Mouse (Mus musculus) limb, embryonic 13.5 days (tissue): Measurements from ENCODE around the gene Tmprss13. TPM values are rescaled to one million over a fixed set of nuclear protein-coding genes. Genes with fewer than 3 reads are reported as not detected.
A peak's percentile ranks its signal among the peaks of the same experiment; 100 is the strongest.

Experiments
- ATAC-seq: fragments of 200-750 bp; cut with Nextera tagmentation; 2 replicates; pipeline ENCODE4 v1.8.0; 2017; ENCODE audit warnings: low read depth, moderate number of reproducible peaks, moderate TSS enrichment; ENCODE audit not compliant: low FRiP score
- H3K27ac ChIP-seq: fragments of 300-500 bp; sonication (generic); 2 replicates; pipeline ENCODE4 v1.5.1; 2015; ENCODE audit warnings: inconsistent platforms, mild to moderate bottlenecking, moderate library complexity
- H3K27me3 ChIP-seq: fragments of 300-500 bp; sonication (generic); 2 replicates; pipeline ENCODE4 v1.6.1; 2015; ENCODE audit warnings: mild to moderate bottlenecking, inconsistent platforms
- H3K36me3 ChIP-seq: fragments of 300-500 bp; sonication (generic); 2 replicates; pipeline ENCODE4 v1.6.1; 2015; ENCODE audit warnings: inconsistent platforms, mild to moderate bottlenecking, moderate library complexity
- H3K4me1 ChIP-seq: fragments of 300-500 bp; sonication (generic); 2 replicates; pipeline ENCODE4 v1.6.1; 2015; ENCODE audit warnings: inconsistent platforms
- H3K4me2 ChIP-seq: fragments of 300-500 bp; sonication (generic); replicated peaks from 2 replicates; pipeline ENCODE4 v1.6.1; 2015; ENCODE audit warnings: inconsistent platforms, mild to moderate bottlenecking, moderate library complexity
- H3K4me3 ChIP-seq: fragments of 300-500 bp; sonication (generic); 2 replicates; pipeline ENCODE4 v1.5.1; 2015; ENCODE audit warnings: moderate library complexity, mild to moderate bottlenecking, inconsistent platforms
- H3K9ac ChIP-seq: fragments of 300-500 bp; sonication (generic); 2 replicates; pipeline ENCODE4 v1.6.1; 2015; ENCODE audit warnings: mild to moderate bottlenecking, inconsistent platforms
- H3K9me3 ChIP-seq: fragments of 300-500 bp; sonication (generic); 2 replicates; pipeline ENCODE4 v1.6.1; 2016; ENCODE audit warnings: inconsistent platforms
- WGBS: fragments of 180-500 bp; shearing (Covaris S2); methylation state at CpG from one replicate; pipeline ENCODE4 v1.1.7; 2015; 5-methylcytosine and 5-hydroxymethylcytosine counted together
- polyA plus RNA-seq: library from polyadenylated mRNA; unstranded; fragments of >200 nt; fragmentation: Nextera tagmentation; extraction: Ambion mirVana; gene quantifications from 2 replicates; pipeline ENCODE4 v1.2.1, GENCODE M21; 2015

Gene Tmprss13
- polyA plus RNA-seq, 1 experiment from 2014 or later: 1.6 TPM

GRCm38 (mm10) chr9:45370616-45371336 lies 51.9 kb downstream of the Tmprss13 start:
- peaks cover 4% of the 10 kb centered on the region for H3K36me3 ChIP-seq
- H3K27ac ChIP-seq: peak overlapping the region; percentile 63
- peaks cover 38% of the 10 kb centered on the region for H3K4me1 ChIP-seq
- H3K4me2 ChIP-seq: peak overlapping the region; percentile 84
- ATAC-seq: peak; percentile 21; the same call in 1 of the 2 replicates
- H3K4me3 ChIP-seq: peak overlapping the region; percentile 71
- 4% methylated on average over 25 of the region's 25 CpGs for WGBS
- no peaks in the 10 kb centered on the region; the same call in 1 of the 2 replicates for H3K27me3 ChIP-seq
- H3K9me3 ChIP-seq: no peaks in the 10 kb centered on the region
- peak overlapping the region; percentile 83 for H3K9ac ChIP-seq

- no peak for ATAC-seq
- no peaks in the 10 kb centered on the region for H3K9me3 ChIP-seq
- H3K36me3 ChIP-seq: peaks cover 9% of the 10 kb centered on the region
- H3K4me3 ChIP-seq: peak overlapping the region; percentile 71
- H3K4me2 ChIP-seq: peak overlapping the region; percentile 84
- WGBS: 48% methylated on average over 2 of the region's 2 CpGs
- no peaks in the 10 kb centered on the region; the same call in 1 of the 2 replicates for H3K27me3 ChIP-seq
- 0 out of 2 replicates have a peak overlapping the region, but pooled peaks have one; percentile 63 for H3K27ac ChIP-seq
- H3K4me1 ChIP-seq: peaks cover 43% of the 10 kb centered on the region
- H3K9ac ChIP-seq: peak overlapping the region; percentile 83
Measured at GRCm38 (mm10) chr9:45371337-45371707, 52.4 kb downstream of the Tmprss13 start.

DNA sequence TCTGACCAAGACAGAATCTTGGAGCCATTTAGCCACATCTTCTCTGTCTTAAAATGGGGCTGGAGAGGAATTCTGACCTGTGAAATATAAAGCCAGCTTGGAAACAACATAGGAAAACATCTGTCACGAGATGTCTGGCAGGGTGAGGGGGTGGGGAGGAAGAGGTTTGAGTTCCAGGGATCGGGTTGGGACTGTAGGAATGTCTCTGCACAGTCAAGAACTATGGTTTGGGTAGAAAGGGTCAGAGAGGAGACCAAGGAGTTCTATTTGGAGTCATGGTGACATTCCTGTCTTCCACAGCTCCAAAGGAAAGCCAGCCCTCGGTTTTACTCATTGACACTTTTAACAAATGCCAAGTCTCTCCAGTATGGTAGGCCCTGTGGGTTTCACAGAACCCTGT lies 55.0 kb downstream of the Tmprss13 start:
- Histone ChIP-seq H3K9me3 (no peaks in the 10 kb centered on the region), H3K4me1 (peaks cover 43% of the 10 kb centered on the region), H3K27me3 (no peaks in the 10 kb centered on the region), H3K27ac (no peak overlapping the region; the same call in 1 of the 2 replicates), H3K4me3 (no peak overlapping the region), H3K9ac (no peak overlapping the region), H3K4me2 (0 out of 2 replicates have a peak overlapping the region, but pooled peaks have one; percentile 4), H3K36me3 (peaks cover 13% of the 10 kb centered on the region)
- no peak for ATAC-seq
- WGBS: 48% methylated on average over 3 of the region's 3 CpGs

DNA sequence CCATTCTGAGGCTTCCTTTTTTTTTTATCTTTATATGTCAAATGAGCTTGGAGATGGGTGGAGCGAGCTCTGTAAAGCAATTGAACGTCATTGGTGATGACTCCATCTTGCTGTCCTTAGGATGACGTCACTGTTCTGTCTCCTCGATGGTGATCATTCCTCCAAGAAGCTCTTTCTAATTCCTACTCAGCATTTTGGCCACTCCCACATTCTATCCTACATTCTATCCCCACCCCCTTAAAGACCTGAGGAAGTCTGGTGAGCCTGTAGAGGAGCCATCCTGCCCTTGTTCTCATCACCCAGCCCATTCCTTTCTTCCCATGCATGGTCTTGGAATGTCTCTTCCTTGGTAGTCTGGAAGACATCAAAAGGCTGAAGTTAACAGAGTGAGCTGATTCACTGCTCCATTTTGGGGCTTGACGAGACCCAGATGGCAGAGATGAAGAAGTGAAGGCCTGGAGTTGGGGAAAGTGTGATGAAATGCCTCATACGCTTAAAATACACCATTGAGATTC lies 56.1 kb downstream of the Tmprss13 start:
- H3K9me3 ChIP-seq: no peaks in the 10 kb centered on the region
- H3K27me3 ChIP-seq: no peaks in the 10 kb centered on the region
- no peak overlapping the region for H3K4me3 ChIP-seq
- H3K27ac ChIP-seq: no peak overlapping the region
- no peak for ATAC-seq
- H3K36me3 ChIP-seq: peaks cover 13% of the 10 kb centered on the region
- WGBS: 77% methylated on average over 6 of the region's 6 CpGs
- no peak overlapping the region for H3K4me2 ChIP-seq
- H3K4me1 ChIP-seq: peaks cover 37% of the 10 kb centered on the region
- no peak overlapping the region for H3K9ac ChIP-seq

DNA sequence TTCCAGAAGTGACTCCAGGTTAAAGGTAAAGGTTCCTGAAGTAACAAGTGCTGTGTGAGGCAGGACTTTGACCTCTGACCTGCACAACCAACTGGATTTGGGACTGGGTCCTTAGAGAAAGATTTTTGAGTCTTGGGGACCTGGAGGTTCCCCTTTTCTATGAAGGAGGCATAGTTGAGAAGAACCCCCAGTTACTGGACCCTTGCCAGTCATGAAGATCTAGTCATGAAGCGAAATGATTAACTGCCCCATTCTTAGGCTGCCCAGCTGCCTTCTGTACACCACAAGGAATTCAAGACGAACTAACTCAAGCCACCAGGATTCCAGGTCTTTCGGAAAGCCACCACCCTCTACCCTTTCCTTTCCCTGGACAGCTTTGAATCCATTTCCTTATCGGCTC lies 57.5 kb downstream of the Tmprss13 start:
- no peak overlapping the region for H3K9ac ChIP-seq
- H3K27ac ChIP-seq: no peak overlapping the region
- H3K4me3 ChIP-seq: no peak overlapping the region
- WGBS: 67% methylated on average over 4 of the region's 4 CpGs
- ATAC-seq: no peak
- H3K4me1 ChIP-seq: peaks cover 34% of the 10 kb centered on the region
- no peaks in the 10 kb centered on the region for H3K27me3 ChIP-seq
- H3K4me2 ChIP-seq: no peak overlapping the region
- peaks cover 17% of the 10 kb centered on the region for H3K36me3 ChIP-seq
- H3K9me3 ChIP-seq: no peaks in the 10 kb centered on the region

- no peaks in the 10 kb centered on the region for H3K27me3 ChIP-seq
- 84% methylated on average over 2 of the region's 2 CpGs for WGBS
- no peak overlapping the region for H3K27ac ChIP-seq
- no peak overlapping the region for H3K4me2 ChIP-seq
- no peak overlapping the region for H3K9ac ChIP-seq
- H3K9me3 ChIP-seq: no peaks in the 10 kb centered on the region
- peaks cover 18% of the 10 kb centered on the region for H3K36me3 ChIP-seq
- no peak for ATAC-seq
- H3K4me1 ChIP-seq: peaks cover 30% of the 10 kb centered on the region
- no peak overlapping the region for H3K4me3 ChIP-seq
Measured at GRCm38 (mm10) chr9:45376883-45377282, 58.0 kb downstream of the Tmprss13 start.

DNA sequence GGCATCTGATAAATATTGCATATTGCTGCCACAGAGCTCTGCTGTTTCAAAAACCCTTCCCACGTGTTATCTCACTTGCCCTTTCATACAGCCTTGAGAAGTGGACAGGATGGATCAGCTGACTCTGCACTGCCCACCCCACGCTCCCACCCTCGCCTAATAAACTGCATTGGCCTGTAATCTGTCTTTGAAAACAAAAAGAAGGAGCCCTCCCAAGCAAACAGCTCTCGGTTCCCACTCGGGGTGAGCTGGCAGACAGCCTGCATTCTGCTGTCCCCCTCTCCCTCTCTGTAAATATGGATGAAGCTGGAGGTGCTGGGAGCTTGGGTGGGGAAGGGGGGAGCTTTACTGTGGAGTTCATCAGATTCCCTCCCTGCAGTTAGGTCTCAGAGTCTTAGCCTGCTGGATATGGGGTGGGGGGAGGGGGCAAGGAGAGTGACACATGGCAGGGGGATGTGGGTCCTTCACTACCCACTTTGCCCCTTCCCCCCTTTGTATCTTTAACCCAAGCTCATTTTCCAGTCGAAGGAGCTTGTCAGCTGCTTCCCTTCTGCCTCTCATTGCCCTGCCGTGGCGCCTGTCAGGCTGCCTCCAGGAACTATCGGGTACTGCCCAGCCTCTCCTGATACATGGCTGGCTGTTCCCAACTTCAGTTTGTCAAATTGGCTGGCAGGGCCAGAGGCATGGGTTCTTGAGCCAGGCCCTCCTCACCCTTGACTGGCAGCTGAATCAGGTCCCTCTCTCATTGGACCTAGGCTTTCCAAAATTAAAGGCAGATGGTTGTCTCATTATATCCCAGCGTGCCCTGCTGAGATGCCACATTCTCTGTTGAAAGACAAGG lies 61.7 kb downstream of the Tmprss13 start:
- H3K4me2 ChIP-seq: no peak overlapping the region
- H3K27me3 ChIP-seq: no peaks in the 10 kb centered on the region
- H3K4me1 ChIP-seq: peaks cover 12% of the 10 kb centered on the region; the same call in 1 of the 2 replicates
- H3K9ac ChIP-seq: no peak overlapping the region
- peaks cover 23% of the 10 kb centered on the region for H3K36me3 ChIP-seq
- H3K4me3 ChIP-seq: no peak overlapping the region
- 66% methylated on average over 10 of the region's 10 CpGs for WGBS
- no peak overlapping the region for H3K27ac ChIP-seq
- no peaks in the 10 kb centered on the region for H3K9me3 ChIP-seq
- no peak for ATAC-seq

DNA sequence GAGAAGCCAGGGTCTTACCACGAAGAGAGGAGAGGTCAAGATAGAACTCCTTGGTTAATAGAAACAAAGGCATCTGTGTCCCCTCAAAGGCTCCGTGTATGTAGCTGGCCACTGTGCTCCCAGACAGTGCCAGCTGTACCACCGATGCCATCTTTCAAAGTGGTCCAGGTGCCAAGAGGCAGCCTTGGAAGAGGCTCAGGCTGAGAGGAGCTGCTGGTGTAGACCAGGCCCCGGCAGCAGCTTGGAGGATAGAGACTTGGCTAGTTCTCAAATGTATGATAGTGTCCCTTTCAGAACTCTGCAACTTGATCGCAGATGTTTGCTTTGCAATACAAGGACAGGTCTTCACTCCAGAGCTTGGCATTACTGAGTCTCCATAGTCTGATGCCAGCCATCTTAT lies 63.4 kb downstream of the Tmprss13 start:
- Histone ChIP-seq H3K27ac (no peak overlapping the region), H3K4me1 (peaks cover 5% of the 10 kb centered on the region; the same call in 1 of the 2 replicates), H3K9ac (no peak overlapping the region), H3K9me3 (no peaks in the 10 kb centered on the region), H3K36me3 (peaks cover 16% of the 10 kb centered on the region; the same call in 1 of the 2 replicates), H3K4me3 (no peak overlapping the region), H3K27me3 (no peaks in the 10 kb centered on the region), H3K4me2 (no peak overlapping the region)
- WGBS: 85% methylated on average over 5 of the region's 5 CpGs
- ATAC-seq: no peak

DNA sequence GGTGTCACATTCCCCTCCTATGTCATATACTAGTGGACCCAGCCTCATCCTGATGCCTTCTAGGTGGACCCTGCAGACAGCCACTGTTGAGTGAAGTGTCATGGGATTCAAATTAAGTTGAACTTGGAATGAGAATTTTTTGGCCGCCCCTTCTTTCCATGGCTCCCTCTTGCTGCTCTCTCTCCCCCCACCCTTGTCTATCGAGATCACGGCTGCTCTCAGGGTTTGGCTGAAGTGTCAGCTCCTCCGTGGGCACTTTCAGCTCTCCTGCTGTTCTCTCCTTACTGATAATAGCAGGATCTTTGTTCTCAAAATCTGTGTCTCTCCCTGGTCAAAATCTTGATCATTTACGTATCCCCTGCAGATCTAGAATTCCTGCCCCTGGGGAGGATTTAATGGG lies 63.9 kb downstream of the Tmprss13 start:
- no peak overlapping the region for H3K27ac ChIP-seq
- H3K27me3 ChIP-seq: no peaks in the 10 kb centered on the region
- WGBS: 83% methylated on average over 5 of the region's 5 CpGs
- no peak overlapping the region for H3K9ac ChIP-seq
- H3K9me3 ChIP-seq: no peaks in the 10 kb centered on the region
- peaks cover 13% of the 10 kb centered on the region; the same call in 1 of the 2 replicates for H3K36me3 ChIP-seq
- no peak overlapping the region for H3K4me2 ChIP-seq
- ATAC-seq: no peak
- H3K4me1 ChIP-seq: peaks cover 5% of the 10 kb centered on the region; the same call in 1 of the 2 replicates
- H3K4me3 ChIP-seq: no peak overlapping the region

- 95% methylated on average over 6 of the region's 6 CpGs for WGBS
- ATAC-seq: no peak
Measured at GRCm38 (mm10) chr9:45383883-45384282, 65.0 kb downstream of the Tmprss13 start.

GRCm38 (mm10) chr9:45386698-45387097 lies 67.8 kb downstream of the Tmprss13 start:
- peaks cover 14% of the 10 kb centered on the region for H3K36me3 ChIP-seq
- H3K9ac ChIP-seq: no peak overlapping the region
- 81% methylated on average over 5 of the region's 5 CpGs for WGBS
- H3K27ac ChIP-seq: no peak overlapping the region
- no peaks in the 10 kb centered on the region for H3K9me3 ChIP-seq
- H3K27me3 ChIP-seq: no peaks in the 10 kb centered on the region
- no peak for ATAC-seq
- no peak overlapping the region for H3K4me2 ChIP-seq
- H3K4me3 ChIP-seq: no peak overlapping the region
- no peaks in the 10 kb centered on the region for H3K4me1 ChIP-seq

More at GRCm38 (mm10) chr9:45383883-45384282, 65.0 kb downstream of the Tmprss13 start:
- Histone ChIP-seq H3K9me3 (no peaks in the 10 kb centered on the region), H3K4me1 (peaks cover 5% of the 10 kb centered on the region; the same call in 1 of the 2 replicates), H3K27ac (no peak overlapping the region), H3K9ac (no peak overlapping the region), H3K4me3 (no peak overlapping the region), H3K4me2 (no peak overlapping the region), H3K27me3 (no peaks in the 10 kb centered on the region), H3K36me3 (peaks cover 12% of the 10 kb centered on the region; the same call in 1 of the 2 replicates)
